Mouse (Mus musculus) adrenal gland, postnatal 14 days (tissue): Measurements from ENCODE around the gene Atp5mpl. TPM values are rescaled to one million over a fixed set of nuclear protein-coding genes. Genes with fewer than 3 reads are reported as not detected.
A peak's percentile ranks its signal among the peaks of the same experiment; 100 is the strongest.
"Not testable (repeated sequence)": the region's sequence is repeated elsewhere in the genome, so short reads cannot be mapped to it uniquely, and the experiment has no call there.

Source experiments
- DNase-seq: peaks from one replicate; pipeline ENCODE4 v3.0.0; 2021; ENCODE audit warnings: mixed read lengths
- total RNA-seq: library from RNA; stranded (reverse); gene quantifications from 2 replicates; pipeline ENCODE4 v1.2.3, GENCODE M21; 2021

Gene Atp5mpl
- total RNA-seq, 1 experiment from 2014 or later, result 533 TPM

DNA sequence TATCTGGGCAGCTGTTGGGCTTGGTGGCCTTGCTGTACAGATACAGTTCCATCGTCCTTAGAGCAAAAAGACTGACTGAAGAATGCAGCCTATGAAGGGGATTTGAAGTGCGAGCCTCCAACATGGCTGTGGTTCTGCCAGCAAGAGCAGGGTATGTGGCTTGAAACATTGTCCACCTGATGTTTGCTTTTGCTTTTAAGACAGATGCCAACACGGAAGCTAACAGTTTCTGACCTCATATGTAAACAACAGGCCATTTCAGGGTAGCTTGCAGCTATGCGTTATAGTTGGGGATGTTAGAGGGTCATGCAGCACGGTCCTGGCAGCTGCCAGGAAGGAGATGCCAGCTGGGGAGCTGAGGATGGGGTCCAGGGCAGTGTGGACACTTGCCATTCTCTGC is 16.3 kb downstream of the Atp5mpl start:
- no peak for DNase-seq

DNA sequence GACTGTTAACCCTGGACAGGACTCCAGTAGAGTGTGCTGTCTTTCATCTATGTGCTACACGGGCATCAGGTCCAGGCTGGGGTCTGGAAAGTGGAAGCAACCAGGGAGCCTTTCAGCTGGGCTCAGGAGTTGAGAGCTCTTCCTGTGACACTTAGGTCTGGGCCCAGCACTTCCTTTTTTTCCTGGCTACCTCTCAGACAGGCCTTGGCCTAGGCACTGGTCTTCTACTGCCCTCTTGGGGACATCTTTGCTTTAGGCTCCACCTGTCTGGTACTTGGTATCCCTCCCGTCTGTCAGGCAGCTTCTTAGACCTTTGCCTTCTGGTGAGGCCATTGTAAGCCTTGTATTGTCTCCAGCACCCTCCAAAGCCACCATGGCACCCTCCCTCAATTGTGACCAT is 20.1 kb downstream of the Atp5mpl start:
- peak; percentile 75 for DNase-seq

DNA sequence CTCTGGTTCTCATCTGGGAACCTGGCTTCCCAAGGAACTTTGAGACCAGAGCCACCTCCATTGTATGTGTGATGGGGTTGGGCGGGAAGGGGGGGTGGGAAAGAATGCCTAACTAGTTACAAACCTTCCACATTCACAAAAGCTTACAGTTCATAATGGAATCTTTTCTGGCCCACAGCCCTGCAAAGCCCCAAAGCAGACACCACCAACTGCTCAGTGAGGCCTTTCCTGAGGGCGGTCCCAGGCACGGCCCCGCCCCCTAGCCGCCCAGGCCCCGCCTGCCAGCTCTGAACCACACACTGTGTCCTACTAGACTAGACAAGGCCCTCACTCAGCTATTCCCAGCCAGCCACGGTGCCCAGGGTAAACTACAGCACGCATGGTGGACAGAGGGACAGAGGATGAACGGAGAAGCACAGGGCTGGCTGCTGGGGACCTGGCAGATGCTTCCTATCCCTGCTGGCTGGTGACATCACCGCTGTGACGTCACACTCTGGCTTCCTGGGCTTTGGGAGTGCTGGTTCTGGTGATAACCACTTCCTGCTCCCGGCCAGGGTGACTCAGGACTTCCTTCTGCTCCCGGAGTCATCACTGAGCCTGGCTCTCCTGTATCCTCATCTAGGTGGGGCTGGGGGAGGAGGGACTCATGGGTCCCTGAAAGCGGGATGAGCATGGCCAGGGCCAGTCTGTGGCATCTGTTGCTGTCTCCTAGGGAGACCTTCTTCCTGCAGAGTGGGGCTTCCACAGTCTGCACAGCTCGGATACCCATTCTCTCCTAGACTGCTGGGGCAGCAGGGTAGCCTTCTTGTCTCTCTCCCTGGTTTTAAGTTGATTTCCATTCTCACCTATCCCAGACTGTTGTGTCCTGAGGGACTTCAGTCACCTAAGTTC is 20.8 kb downstream of the Atp5mpl start:
- DNase-seq, result not testable (repeated sequence)

DNA sequence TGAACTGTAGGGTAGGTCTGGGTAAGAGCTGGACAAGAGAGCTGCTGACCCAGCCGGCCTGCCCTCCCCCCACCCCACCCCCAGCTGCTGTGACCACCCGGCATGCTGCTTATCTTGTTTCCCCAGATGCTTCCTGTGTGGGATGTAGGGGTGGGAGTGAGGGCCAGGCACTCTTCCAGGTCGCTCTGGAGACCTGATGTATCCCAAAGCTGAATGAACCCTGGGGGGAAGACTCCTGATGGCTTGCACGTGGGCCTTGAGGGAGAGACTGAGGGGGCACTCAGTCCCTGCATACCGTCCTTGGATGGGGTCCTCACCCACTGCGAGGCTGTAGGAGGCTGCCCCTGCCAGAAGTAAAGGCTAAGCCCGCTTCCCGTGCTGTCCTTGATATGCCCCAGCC is 21.7 kb downstream of the Atp5mpl start:
- peak; percentile 59 for DNase-seq

DNA sequence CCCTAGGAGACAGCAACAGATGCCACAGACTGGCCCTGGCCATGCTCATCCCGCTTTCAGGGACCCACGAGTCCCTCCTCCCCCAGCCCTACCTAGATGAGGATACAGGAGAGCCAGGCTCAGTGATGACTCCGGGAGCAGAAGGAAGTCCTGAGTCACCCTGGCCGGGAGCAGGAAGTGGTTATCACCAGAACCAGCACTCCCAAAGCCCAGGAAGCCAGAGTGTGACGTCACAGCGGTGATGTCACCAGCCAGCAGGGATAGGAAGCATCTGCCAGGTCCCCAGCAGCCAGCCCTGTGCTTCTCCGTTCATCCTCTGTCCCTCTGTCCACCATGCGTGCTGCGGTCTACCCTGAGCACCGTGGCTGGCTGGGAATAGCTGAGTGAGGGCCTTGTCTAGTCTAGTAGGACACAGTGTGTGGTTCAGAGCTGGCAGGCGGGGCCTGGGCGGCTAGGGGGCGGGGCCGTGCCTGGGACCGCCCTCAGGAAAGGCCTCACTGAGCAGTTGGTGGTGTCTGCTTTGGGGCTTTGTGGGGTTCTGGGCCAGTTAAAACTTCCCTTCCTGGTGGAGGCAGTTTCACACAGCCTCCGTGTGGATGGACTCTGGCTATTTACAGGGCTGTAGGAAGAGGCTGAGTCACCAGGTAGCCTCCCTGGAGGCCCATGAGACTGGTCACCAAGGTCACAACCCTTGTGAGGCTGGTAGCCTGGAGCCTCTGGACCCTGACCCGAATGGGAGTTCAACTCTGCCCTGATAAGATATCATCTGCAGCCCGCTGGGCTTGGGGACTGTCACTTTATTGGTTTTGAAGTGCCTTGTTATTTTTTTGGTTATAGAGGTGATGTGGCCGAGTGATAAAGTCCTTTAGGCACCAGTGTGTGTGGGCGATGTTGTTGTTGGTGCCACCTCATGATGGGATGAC is 22.5 kb downstream of the Atp5mpl start:
- DNase-seq, result peak; percentile 45

DNA sequence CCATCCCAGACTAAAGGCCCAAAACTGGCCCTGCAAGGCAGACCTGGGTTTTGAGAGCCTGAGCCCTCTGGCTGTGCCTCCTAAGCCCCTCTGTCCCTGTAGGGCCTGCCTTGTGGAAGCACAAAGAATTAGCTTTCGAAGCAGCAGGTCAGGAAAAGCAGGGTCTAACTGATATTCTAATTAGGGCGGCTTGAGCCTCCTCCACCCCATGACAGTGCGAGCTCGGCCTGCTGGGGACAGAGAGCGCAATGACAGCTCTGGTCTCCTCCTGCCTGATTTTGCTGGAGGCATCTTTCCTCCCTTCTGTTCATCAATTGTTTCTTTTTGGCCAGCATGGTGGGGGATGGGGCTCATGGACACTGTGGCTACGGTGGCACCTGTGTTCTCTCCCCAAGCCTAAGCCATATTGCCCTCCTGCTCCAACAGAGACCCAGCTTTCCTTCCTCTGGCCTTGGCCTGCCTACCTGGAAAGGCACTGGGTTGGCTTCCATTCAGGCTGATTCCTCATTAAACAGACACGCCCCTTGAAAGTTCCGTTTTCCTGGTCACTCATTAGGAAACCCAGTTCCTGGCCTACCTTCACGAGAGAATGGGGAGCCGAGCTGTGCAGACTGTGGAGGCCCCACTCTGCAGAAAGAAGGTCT is 23.2 kb downstream of the Atp5mpl start:
- no peak for DNase-seq

DNA sequence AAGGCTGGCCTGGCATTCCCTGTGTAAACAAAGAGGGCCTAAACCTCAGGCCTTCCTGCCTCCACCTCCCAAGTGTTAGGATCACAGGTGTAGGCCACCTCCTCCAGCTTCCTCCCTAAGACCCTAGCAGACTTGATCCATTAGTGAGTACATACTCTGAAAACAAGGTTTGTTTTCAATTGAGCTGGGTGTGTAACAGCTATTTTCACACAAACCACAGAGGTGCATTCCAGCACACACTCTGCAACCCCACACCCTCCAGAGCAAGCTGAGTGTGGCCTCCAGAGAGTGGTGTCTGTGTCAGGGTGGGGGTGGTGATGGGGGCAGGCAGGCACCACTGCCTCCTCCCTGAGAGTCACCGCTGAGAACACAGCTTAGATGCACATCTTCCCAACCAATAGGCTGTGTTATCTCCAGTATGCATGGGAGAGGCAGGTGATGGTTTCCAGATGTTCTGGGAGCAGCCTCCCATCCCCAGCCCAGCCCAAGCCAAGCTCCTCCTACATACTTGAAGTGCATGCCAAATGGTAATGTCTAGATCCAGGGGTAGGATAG is 28.1 kb downstream of the Atp5mpl start:
- DNase-seq, result no peak

DNA sequence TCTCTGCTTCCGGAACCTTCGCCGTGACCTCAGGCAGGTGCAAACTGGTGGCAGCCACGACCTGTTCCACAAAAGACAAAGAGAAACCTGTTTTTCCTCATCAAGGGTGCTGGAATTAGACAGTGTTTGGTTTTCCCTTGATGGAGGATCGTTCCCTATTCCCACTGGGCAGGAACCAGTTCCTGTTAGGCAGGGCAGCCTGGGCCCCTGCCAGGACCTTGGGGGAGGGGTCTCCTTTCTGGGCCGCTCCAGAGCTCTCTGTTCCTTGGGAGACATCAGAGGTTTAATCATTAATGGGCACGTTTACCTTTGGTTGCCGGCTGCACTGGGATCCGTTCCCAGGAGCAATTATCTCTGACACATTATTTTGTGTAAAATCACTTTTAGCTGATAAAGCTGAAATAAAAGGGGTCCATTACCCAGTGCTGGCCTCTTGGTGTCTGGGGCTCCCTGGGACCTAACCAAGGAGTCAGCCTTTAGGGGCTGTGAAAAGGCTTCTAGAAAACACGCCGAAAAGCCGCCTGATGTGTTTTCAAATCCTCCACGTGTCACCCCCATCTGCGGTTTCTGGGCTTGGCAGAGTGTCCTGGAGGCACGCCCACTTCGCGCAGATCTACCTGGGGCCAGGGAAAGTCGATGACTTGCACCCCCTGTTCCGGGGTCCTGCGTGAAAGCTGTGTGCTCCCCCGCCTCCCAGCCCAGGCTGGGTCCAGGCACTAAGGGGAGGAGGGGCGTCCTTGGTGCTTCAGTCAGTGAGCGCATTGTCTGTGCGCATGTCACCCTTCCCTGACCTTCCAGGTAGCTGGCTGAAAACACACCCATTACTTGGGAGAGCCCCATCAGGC is 29.8 kb downstream of the Atp5mpl start:
- peak; percentile 71 for DNase-seq

DNA sequence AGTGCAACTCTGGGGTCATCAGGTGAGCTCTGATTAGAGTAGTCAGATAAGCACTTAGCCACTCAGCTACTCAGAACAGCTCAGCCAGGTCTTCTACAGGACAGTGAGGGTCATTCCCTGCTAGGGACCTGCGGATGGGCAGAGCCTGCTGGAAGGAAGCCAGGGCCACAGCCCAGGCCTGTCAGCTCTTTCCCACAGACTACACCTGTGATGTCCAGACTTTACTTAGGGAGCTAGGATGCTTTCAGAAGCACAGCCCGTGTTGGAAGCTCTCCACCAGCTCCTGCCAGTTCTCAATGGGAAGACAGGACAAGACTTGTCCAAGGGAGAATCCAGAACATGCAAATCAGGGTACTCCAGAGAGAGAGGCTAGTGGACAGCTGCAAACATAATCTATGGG is 32.8 kb downstream of the Atp5mpl start:
- no peak for DNase-seq

DNA sequence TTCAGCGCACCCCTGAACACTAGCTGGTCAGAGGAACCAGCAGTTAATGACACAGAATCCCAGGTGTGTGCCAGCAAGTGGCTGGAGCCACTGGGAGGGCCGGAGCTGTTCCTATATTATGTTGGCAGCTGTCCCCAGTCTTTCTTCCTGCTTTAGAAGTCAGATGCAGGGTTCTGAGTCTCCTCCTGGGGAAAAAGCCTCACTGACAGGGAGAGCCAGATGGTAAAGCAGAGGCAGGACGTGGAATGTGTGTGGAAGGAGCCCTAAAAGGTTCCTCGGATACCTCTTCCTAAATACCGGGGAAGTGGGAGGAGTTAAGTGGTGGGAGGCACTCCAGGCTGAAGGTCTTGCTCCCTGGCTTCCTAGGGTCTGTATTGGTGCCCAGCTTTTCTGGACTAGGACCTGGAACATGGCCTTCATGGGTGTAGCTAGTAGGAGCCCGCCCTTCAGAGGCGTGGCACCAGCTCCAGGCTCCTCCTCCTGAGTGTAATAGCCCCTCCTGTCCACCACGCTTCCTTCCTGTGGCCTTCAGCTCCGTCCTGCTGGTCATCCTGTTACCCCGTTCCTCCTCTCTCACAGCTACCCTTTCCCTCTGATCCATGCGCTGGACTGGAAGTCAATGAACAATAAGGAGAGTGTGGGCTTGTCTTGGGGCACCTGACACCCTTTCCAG is 33.6 kb downstream of the Atp5mpl start:
- DNase-seq, result peak; percentile 84

DNA sequence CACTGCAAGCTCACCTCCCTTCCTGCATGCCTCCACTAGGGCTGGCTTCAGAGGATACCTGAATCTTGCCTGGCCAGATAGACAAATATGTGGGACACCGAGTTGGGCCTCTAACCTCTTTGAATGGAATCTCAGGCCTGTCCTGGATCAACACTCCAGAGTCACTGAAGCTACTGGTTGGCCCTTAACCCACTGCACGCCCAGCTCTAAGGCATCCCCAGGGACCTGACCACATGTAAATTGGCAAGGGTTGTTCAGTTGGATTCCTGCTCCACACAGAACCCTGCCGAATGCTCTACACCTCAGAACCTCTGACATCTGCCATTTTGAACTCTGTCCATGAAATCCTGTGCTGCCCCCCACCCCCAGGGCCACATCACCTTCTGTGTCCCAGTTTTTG is 34.3 kb downstream of the Atp5mpl start:
- DNase-seq, result no peak

DNA sequence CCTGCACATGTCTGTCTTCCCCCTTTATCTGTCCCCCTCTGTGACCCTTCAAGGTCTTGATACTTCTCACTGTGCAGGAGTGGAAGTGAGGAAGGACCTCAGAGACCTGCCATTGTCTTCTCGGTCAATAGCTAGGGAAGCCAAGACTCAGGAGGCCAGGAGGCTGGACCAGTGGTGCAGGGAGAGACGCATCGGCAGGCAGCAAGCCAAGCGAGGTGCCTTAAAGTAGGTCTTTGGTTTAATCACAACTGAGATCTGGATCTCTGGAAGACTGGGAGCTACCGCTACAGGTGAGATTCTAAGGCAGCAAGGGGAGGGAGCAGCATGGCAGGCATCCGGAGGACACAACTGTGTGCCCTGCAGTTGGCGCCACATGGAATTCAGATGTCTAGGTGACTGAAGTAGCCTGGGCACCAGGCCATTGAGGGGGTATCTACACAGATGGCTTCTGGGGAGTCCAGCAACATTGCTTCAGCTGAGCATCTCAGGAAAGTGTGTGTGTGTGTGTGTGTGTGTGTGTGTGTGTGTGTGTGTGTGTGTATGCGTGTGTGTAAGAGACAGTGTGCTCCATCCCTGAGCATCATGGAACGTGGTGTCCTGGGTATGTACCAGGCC is 35.3 kb downstream of the Atp5mpl start:
- no peak for DNase-seq

DNA sequence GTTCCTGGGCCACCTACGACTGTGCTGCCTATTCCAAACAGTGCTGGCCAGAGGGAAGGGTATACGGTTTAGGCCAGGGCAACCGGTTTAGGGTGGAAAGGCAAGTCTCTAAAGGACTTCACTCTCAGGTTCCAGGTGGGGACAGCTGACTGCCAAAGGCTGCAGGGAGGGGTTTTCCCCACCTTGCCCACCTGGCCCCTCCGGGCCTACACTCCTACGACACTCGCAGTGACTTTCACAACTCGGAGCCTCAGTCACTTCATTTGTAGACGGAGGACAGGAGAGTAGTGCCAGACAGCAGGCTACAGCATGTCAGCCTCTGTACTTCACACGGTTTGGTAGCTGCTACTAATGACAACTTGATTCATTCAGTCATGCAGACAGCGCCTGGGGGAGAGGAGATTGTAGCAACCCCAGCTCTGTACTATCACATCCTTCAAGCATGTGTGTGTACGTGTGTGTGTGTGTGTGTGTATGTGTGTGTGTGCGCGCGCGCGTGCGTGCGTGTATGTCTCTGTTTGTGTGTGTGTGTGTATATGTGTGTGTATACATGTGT is 38.3 kb downstream of the Atp5mpl start:
- DNase-seq, result no peak

DNA sequence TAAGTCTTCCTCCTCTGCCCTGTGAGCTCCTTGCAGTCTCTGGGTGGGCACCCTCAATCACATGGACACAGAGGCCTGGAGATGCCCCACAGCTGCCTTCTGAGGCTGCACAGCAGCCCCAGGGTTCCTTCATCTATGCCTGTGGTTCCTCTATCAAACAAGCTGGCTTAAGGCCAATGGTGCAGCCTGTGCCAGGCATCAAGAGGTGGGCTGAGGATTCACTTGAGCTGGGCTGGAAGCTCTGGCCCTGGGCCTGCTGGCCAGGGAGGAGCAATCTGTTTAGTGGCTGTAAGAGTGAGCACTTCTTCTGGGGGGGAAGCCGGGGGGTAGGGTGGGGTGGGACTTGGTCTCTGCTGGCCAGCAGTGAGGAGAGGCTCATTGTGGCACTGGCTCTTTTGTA is 39.4 kb downstream of the Atp5mpl start:
- no peak for DNase-seq

DNA sequence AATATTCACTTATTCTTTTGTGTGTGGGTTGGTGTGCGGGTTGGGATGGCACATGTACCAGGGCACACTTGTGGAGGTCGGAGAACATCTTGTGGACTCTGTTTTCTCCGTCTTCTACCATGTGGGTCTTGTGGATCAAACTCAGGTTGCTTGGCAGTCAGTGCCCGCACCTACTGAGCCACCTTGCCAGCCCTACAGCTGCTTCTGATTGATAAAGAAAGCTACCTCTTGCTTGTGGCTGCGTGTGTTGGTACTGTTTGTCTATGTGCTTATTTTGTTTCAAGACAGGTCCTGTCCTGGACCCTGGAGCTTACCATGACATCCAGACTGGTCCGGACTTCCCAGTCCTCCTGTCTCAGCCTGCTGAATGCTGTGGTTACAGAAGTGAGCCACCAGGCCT is 43.7 kb downstream of the Atp5mpl start:
- no peak for DNase-seq

DNA sequence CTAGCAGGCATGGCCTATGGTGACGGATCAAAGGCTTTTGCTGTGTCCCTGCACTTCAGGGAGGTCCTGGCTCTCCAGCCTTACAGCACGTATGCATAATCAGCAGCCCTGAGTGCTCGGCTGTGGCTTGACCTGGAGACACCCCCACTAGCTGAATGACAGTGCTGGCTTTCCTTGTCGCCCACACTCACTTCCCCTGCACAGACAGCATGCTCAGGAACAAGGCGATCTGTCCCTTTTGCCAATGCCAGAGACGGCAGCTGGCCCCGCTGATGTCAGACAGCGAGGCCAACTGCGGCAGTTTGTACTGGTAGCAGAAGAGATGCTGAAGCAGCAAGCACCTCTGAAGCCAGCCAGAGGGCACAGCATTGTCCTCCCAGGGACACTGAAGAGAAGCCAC is 46.7 kb downstream of the Atp5mpl start:
- DNase-seq, result peak; percentile 53

DNA sequence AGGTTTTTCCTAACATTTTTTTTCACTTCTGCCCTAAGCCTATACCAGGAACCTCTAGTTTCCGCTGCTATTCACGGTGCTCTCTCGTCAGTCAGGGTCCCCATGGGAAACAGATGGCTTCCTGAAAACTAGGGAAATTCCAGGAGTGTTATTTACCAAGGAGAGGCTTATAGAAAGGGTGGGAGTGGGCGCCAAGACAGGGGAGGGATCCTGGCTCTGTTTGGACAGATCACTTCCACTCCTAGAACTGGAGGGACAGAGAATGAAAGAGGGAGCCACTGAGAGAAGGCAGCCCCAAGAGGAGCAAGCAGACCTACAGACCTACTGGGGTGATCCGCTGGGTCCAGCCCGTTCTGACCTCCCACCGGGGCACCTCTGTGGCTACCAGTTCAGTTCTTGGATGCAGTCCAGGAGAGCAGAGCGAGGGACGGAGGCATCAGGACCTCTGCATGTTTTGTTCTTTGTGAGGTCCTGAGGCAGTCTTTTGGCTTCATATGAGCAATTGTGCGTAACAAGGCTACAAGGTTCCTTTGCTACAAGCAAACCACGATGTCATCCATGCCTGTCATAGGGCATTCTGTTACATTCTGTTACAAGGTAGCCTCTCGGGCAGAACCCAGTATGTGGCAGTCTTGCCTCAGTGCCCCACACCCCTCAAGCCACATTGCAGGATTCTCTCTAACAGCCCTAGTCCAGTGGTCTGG is 50.1 kb downstream of the Atp5mpl start:
- DNase-seq, result peak; percentile 39

DNA sequence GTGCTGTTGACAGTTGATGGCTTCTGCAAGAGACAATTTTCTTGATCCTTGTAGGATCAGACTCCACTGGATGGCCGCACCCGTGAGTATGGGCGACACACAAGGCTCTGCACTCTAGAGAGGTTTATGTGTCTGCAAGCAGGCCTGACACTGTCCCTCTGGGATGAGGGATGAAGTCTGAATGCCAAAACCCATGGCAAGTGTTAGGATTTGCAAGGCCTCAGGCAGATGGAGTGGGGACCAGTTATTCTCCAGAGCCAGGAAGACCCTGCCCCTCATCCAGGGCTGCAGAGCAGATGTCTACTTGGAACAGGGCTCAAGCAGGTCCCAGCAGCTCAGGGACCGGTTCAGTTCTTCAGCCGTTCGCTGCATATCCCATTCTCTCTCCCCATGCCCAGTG is 51.0 kb downstream of the Atp5mpl start:
- no peak for DNase-seq

DNA sequence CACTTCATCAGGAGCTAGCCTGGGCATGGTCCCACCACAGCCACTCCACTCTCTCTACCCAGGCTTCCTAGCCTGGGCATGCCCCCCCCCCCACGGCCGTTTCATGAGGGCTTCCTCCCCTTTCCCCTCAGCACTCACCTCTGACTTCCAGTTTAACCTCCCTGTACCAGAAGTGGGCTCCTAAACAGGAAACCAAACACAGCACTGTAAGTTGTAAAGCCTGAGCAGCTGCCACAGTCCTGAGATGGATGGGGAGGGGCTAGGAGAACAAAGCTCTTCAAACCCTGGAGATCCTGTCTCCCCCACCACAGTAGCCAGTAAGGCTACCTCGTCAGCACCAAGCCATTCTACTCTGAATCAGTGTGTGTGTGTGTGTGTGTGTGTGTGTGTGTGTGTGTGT is 52.7 kb downstream of the Atp5mpl start:
- DNase-seq, result no peak
